Mouse (Mus musculus) limb, embryonic 10.5 days (tissue): ENCODE results near the gene Calr4. TPM values are rescaled to one million over a fixed set of nuclear protein-coding genes. Genes with fewer than 3 reads are reported as not detected.

Experiments used
- DNase-seq: peaks from one replicate; pipeline ENCODE4 v3.0.0-alpha.2; 2017; ENCODE audit warnings: low spot score
- H3K27ac ChIP-seq: fragments of 300-500 bp; sonication (generic); 2 replicates; pipeline ENCODE4 v1.5.1; 2016; ENCODE audit warnings: mild to moderate bottlenecking
- H3K27me3 ChIP-seq: fragments of 300-500 bp; sonication (generic); 2 replicates; pipeline ENCODE4 v1.6.1; 2016; ENCODE audit warnings: low read depth, mild to moderate bottlenecking; ENCODE audit not compliant: poor library complexity, severe bottlenecking
- H3K36me3 ChIP-seq: fragments of 300-500 bp; sonication (generic); 2 replicates; pipeline ENCODE4 v1.6.1; 2016; ENCODE audit warnings: mild to moderate bottlenecking, moderate library complexity
- H3K4me1 ChIP-seq: fragments of 300-500 bp; sonication (generic); 2 replicates; pipeline ENCODE4 v1.6.1; 2016
- H3K4me3 ChIP-seq: fragments of 300-500 bp; sonication (generic); 2 replicates; pipeline ENCODE4 v1.5.1; 2016; ENCODE audit warnings: mild to moderate bottlenecking, moderate library complexity
- H3K9me3 ChIP-seq: fragments of 300-500 bp; sonication (generic); replicated peaks from 2 replicates; pipeline ENCODE4 v1.6.1; 2016; ENCODE audit warnings: mild to moderate bottlenecking
- WGBS: fragments of 180-500 bp; shearing (Covaris S2); methylation state at CpG from one replicate; pipeline ENCODE4 v1.1.7; 2016; 5-methylcytosine and 5-hydroxymethylcytosine counted together
- polyA plus RNA-seq: library from polyadenylated mRNA; unstranded; fragments of >200 nt; fragmentation: Nextera tagmentation; extraction: Ambion mirVana; gene quantifications from 2 replicates; pipeline ENCODE4 v1.2.1, GENCODE M21; 2016

Gene Calr4
- not detected in 2 replicates for polyA plus RNA-seq

DNA sequence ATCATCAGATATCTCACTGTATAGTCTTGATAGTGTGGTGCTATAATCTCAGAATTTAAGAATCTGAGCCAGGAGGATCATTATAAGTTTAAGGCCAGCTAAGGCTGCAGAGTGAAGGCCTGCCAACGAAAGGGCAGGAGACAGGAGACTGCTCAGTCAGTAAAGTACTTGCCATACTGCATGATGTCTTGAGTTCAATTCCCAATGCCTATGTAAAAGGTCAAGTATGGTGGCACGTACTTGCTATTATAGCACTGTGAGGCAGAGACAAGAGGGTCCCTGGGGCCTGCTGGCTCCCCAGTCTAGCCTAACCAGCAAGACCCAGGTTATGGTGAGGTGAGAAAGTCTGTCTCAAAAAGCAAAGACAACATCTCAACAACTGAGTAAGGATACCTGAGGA is at the start of gene Calr4:
Gene Calr4 (plus strand): TSS at position 301 of the 400 bp plus-strand sequence.
- no peaks in the 10 kb centered on the region for H3K9me3 ChIP-seq
- peaks cover 6% of the 10 kb centered on the region; the same call in 1 of the 2 replicates for H3K4me1 ChIP-seq
- H3K27ac ChIP-seq = no peak within 1 kb of the TSS
- DNase-seq = no peak
- no peaks in the 10 kb centered on the region for H3K36me3 ChIP-seq
- H3K4me3 ChIP-seq = no peak within 1 kb of the TSS
- WGBS = 88% methylated on average over 2 of the region's 2 CpGs
- no peaks in the 10 kb centered on the region for H3K27me3 ChIP-seq

- WGBS = 95% methylated on average over 8 of the region's 8 CpGs
Measured at GRCm38 (mm10) chr4:109185616-109186405, 48.5 kb upstream of the Calr4 start.

DNA sequence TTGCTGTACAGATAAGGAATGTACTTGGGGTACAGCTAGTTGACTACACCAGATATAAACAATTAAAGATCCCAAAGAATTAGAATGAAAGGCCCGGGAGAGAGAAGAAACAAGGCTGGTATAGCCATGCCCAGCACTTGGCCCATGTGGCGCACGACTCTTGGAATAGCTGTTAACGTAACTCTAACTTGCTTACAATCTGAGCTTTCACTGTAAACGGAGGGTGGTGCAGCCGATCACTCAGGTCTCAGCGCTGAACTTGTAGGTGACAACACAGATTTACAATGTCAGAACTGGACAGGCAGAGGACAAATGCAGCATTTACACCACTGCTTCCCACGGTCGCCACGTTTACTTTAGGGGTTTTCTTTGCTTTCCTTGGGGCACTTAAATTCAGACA is 42.7 kb upstream of the Calr4 start:
- Histone ChIP-seq H3K4me1 (no peaks in the 10 kb centered on the region), H3K27me3 (no peaks in the 10 kb centered on the region), H3K36me3 (no peaks in the 10 kb centered on the region), H3K4me3 (no peak overlapping the region), H3K9me3 (no peaks in the 10 kb centered on the region), H3K27ac (no peak overlapping the region)
- DNase-seq = no peak
- WGBS = 81% methylated on average over 10 of the region's 10 CpGs

More at GRCm38 (mm10) chr4:109185616-109186405, 48.5 kb upstream of the Calr4 start:
- Histone ChIP-seq H3K4me3 (no peak overlapping the region), H3K27ac (no peak overlapping the region), H3K9me3 (no peaks in the 10 kb centered on the region), H3K4me1 (no peaks in the 10 kb centered on the region), H3K27me3 (no peaks in the 10 kb centered on the region), H3K36me3 (no peaks in the 10 kb centered on the region)
- DNase-seq = no peak

GRCm38 (mm10) chr4:109193886-109194285 is 40.4 kb upstream of the Calr4 start:
- no peaks in the 10 kb centered on the region for H3K27me3 ChIP-seq
- no peak for DNase-seq
- 86% methylated on average over 5 of the region's 5 CpGs for WGBS

DNA sequence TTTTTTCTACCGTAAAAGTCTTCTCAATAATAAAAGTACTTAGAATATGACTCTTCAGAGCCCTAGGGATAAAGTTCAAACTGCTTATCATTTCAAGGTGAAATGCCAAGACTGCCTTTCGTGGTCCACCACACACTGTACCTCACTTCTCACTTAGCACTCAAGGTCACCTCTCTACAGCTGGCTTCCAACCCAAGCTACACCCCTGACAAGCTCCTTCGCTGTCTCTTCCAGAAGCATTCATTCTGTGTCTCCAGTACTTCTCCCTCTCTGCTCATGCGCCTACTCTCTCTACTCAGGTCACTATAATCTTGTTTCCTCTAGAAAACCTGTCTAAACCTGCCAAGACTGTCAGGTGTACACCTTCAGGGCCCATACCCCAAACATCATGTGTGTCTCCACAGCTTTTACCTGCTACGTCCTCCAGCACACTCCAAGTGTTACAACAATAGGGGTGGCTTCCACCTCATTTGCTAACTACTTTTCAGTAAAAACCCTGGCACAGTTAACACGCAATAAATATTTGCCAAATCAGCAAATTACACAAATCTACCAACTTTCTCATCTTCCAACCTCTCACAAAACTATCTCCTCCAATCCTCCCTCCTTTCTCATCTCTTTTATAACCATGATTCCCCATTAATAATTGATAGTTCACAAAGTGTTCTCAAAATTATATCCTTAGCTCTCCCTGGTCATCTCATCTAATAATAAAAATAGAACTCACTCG is 38.2 kb upstream of the Calr4 start:
- Histone ChIP-seq H3K4me3 (no peak overlapping the region), H3K4me1 (peaks cover 5% of the 10 kb centered on the region), H3K36me3 (no peaks in the 10 kb centered on the region), H3K27ac (no peak overlapping the region), H3K9me3 (no peaks in the 10 kb centered on the region), H3K27me3 (no peaks in the 10 kb centered on the region)
- DNase-seq = no peak
- 90% methylated on average over 7 of the region's 7 CpGs for WGBS

More at GRCm38 (mm10) chr4:109193886-109194285, 40.4 kb upstream of the Calr4 start:
- H3K27ac ChIP-seq = no peak overlapping the region
- no peaks in the 10 kb centered on the region for H3K4me1 ChIP-seq
- H3K9me3 ChIP-seq = no peaks in the 10 kb centered on the region
- H3K36me3 ChIP-seq = no peaks in the 10 kb centered on the region
- H3K4me3 ChIP-seq = no peak overlapping the region

GRCm38 (mm10) chr4:109199069-109199468 is 35.2 kb upstream of the Calr4 start:
- H3K27me3 ChIP-seq = no peaks in the 10 kb centered on the region
- H3K4me1 ChIP-seq = peaks cover 12% of the 10 kb centered on the region
- H3K4me3 ChIP-seq = no peak overlapping the region
- H3K9me3 ChIP-seq = no peaks in the 10 kb centered on the region
- H3K27ac ChIP-seq = no peak overlapping the region
- no peaks in the 10 kb centered on the region for H3K36me3 ChIP-seq
- no peak for DNase-seq
- 94% methylated on average over 4 of the region's 4 CpGs for WGBS

DNA sequence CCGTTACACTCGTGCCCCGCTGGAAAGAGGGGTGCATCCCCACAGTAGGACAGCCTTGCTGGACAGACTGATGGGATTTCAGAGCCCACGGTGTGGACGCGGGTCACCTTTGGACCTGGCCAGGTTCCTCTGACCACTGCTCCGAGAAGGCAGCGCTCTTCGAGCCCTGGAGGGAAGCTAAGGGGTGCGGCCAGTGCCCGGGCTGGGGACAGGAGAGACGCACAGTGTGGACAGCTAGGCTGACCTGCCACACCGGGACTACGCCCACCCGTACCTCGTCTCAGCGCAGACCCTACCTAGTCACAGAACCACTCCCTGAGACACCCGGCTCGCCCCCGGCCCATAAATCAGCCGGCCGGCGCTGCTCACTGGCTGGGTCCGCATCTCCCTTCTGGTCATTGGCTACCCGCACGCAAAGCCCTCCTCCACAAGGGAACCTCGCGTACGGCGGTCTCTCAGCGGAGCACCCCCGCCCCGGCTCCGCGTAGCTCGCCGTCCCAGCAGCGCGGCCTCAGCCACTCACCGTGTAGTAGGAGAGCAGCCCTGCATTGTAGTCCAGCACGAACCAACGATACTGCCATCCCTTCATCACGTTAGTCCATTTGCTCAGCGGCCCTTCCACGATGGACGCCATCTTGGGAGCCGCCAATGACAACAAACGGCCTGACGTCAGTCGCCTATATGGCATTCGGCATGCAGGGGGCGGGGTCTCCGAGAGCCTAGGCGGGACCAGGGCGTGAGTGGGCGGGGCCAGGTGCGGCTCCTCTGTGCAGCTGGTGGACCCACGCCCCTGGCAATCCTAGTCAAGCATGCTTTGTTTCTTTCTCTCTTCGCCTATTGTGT is 32.5 kb upstream of the Calr4 start, which contains the start of gene Osbpl9:
Gene Osbpl9 (minus strand): TSS at position 691 of the 843 bp plus-strand sequence.
- Histone ChIP-seq H3K9me3 (no peaks in the 10 kb centered on the region), H3K27me3 (no peaks in the 10 kb centered on the region), H3K4me3 (peak within 1 kb of the TSS; percentile 80), H3K4me1 (peaks cover 12% of the 10 kb centered on the region), H3K27ac (peak within 1 kb of the TSS; percentile 91), H3K36me3 (no peaks in the 10 kb centered on the region)
- DNase-seq = peak; percentile 98
- under 1% methylated on average over 59 of the region's 59 CpGs for WGBS

- Histone ChIP-seq H3K36me3 (no peaks in the 10 kb centered on the region), H3K9me3 (no peaks in the 10 kb centered on the region), H3K4me3 (no peak overlapping the region), H3K27me3 (no peaks in the 10 kb centered on the region), H3K4me1 (peaks cover 12% of the 10 kb centered on the region), H3K27ac (no peak overlapping the region)
- 95% methylated on average over 1 of the region's 1 CpGs for WGBS
- no peak for DNase-seq
Measured at GRCm38 (mm10) chr4:109203931-109204330, 30.4 kb upstream of the Calr4 start.

GRCm38 (mm10) chr4:109204416-109204815 is 29.9 kb upstream of the Calr4 start:
- no peaks in the 10 kb centered on the region for H3K27me3 ChIP-seq
- DNase-seq = no peak
- no peak overlapping the region for H3K27ac ChIP-seq
- 84% methylated on average over 1 of the region's 1 CpGs for WGBS
- H3K9me3 ChIP-seq = no peaks in the 10 kb centered on the region
- no peak overlapping the region for H3K4me3 ChIP-seq
- no peaks in the 10 kb centered on the region for H3K36me3 ChIP-seq
- H3K4me1 ChIP-seq = peaks cover 12% of the 10 kb centered on the region

DNA sequence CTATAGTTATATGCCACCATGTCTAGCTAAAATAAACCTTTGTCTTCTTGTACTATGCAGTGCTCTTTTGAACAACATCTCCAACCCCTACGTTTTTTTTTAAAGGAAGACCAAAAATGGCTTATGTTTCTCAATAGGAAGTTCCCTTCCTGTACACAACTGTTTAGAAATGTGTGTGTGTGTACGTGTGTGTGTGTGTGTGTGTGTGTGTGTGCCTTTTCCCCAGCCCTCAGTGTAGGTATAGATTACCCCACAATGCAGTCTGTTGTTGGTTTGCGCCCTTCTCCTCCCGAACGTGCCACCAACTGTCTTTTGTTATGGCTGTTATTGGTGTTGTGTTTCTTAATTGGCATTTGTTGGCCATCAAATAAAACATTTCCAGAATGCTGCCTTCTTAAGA is 26.8 kb upstream of the Calr4 start:
- Histone ChIP-seq H3K4me3 (no peak overlapping the region), H3K36me3 (no peaks in the 10 kb centered on the region), H3K27me3 (no peaks in the 10 kb centered on the region), H3K4me1 (no peaks in the 10 kb centered on the region), H3K27ac (no peak overlapping the region), H3K9me3 (no peaks in the 10 kb centered on the region)
- no peak for DNase-seq
- 84% methylated on average over 5 of the region's 5 CpGs for WGBS

DNA sequence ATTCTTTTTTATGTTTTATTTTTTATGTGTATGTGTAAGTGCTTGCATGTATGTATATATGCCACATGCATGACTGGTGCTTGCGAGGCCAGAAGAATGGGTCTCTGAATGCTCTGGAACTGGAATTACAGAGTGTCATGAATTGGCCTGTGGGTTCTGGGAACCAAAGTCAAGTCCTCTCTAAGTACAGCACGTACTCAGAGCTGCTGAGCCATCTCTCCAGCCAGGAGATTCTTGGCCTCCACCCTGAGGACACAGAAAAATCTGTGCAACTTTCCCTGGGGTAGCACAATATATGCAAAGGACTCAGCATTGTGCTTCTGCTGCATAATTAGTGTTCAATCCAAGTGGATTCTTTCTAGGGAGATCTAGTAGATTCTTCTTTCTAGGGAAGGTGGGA is 24.0 kb upstream of the Calr4 start:
- no peaks in the 10 kb centered on the region for H3K9me3 ChIP-seq
- H3K4me3 ChIP-seq = no peak overlapping the region
- no peaks in the 10 kb centered on the region for H3K27me3 ChIP-seq
- 86% methylated on average over 2 of the region's 2 CpGs for WGBS
- no peak overlapping the region for H3K27ac ChIP-seq
- H3K36me3 ChIP-seq = no peaks in the 10 kb centered on the region
- H3K4me1 ChIP-seq = no peaks in the 10 kb centered on the region
- no peak for DNase-seq

GRCm38 (mm10) chr4:109210881-109211280 is 23.4 kb upstream of the Calr4 start:
- H3K4me3 ChIP-seq = no peak overlapping the region
- H3K4me1 ChIP-seq = no peaks in the 10 kb centered on the region
- 70% methylated on average over 4 of the region's 4 CpGs for WGBS
- no peaks in the 10 kb centered on the region for H3K36me3 ChIP-seq
- DNase-seq = no peak
- H3K27ac ChIP-seq = no peak overlapping the region
- H3K9me3 ChIP-seq = no peaks in the 10 kb centered on the region
- no peaks in the 10 kb centered on the region for H3K27me3 ChIP-seq
